Mouse (Mus musculus) forebrain, embryonic 16.5 days (tissue): ENCODE measurements around the gene Irf8. TPM values are rescaled to one million over a fixed set of nuclear protein-coding genes. Genes with fewer than 3 reads are reported as not detected.

Experiments
- ATAC-seq: fragments of 200-750 bp; cut with Nextera tagmentation; 2 replicates; pipeline ENCODE4 v1.8.0; 2017; ENCODE audit warnings: mild to moderate bottlenecking, moderate library complexity
- H3K27ac ChIP-seq: fragments of 300-500 bp; sonication (generic); 2 replicates; pipeline ENCODE4 v1.5.1; 2014; ENCODE audit warnings: low read length, control low read depth
- H3K27me3 ChIP-seq: fragments of 300-500 bp; sonication (generic); replicated peaks from 2 replicates; pipeline ENCODE4 v1.6.1; 2014; ENCODE audit warnings: low read length; ENCODE audit not compliant: control insufficient read depth, insufficient read depth
- H3K36me3 ChIP-seq: fragments of 300-500 bp; sonication (generic); 2 replicates; pipeline ENCODE4 v1.6.1; 2014; ENCODE audit not compliant: control insufficient read depth, insufficient read depth
- H3K4me1 ChIP-seq: fragments of 300-500 bp; sonication (generic); replicated peaks from 2 replicates; pipeline ENCODE4 v1.6.1; 2014; ENCODE audit warnings: low read length; ENCODE audit not compliant: control insufficient read depth, insufficient read depth
- H3K4me2 ChIP-seq: fragments of 300-500 bp; sonication (generic); 2 replicates; pipeline ENCODE4 v1.6.1; 2014; ENCODE audit warnings: mild to moderate bottlenecking, low read length, control low read depth
- H3K4me3 ChIP-seq: fragments of 300-500 bp; sonication (generic); replicated peaks from 2 replicates; pipeline ENCODE4 v1.5.1; 2014; ENCODE audit warnings: mild to moderate bottlenecking, low read length, control low read depth
- H3K9ac ChIP-seq: fragments of 300-500 bp; sonication (generic); replicated peaks from 2 replicates; pipeline ENCODE4 v1.6.1; 2014; ENCODE audit warnings: low read depth, low read length, control low read depth
- H3K9me3 ChIP-seq: fragments of 300-500 bp; sonication (generic); 2 replicates; pipeline ENCODE4 v1.6.1; 2016; ENCODE audit warnings: low read length; ENCODE audit not compliant: control insufficient read depth
- WGBS: fragments of 180-500 bp; shearing (Covaris S2); extraction: QIAGEN DNeasy Blood & Tissue Kit; methylation state at CpG from one replicate; pipeline ENCODE4 v1.1.7; 2014; 5-methylcytosine and 5-hydroxymethylcytosine counted together
- polyA plus RNA-seq: library from polyadenylated mRNA; unstranded; fragments of >200 nt; fragmentation: Nextera tagmentation; extraction: Ambion mirVana; gene quantifications from 2 replicates; pipeline ENCODE4 v1.2.1, GENCODE M21; 2015

Gene Irf8
- polyA plus RNA-seq, 1 experiment from 2014 or later, result 4.2 TPM

- no peak for ATAC-seq
- peaks cover 8% of the 10 kb centered on the region for H3K4me1 ChIP-seq
- H3K4me2 ChIP-seq, result no peak overlapping the region
- H3K4me3 ChIP-seq, result no peak overlapping the region
- H3K27ac ChIP-seq, result no peak overlapping the region
- no peaks in the 10 kb centered on the region for H3K27me3 ChIP-seq
- 90% methylated on average over 7 of the region's 7 CpGs for WGBS
- no peaks in the 10 kb centered on the region for H3K36me3 ChIP-seq
- H3K9ac ChIP-seq, result no peak overlapping the region
- no peaks in the 10 kb centered on the region for H3K9me3 ChIP-seq
Observed at GRCm38 (mm10) chr8:120698426-120698825, 37.7 kb upstream of the Irf8 start.

GRCm38 (mm10) chr8:120699079-120699478, 37.1 kb upstream of the Irf8 start:
- no peak for ATAC-seq
- Histone ChIP-seq H3K9me3 (no peaks in the 10 kb centered on the region), H3K4me1 (peaks cover 8% of the 10 kb centered on the region), H3K27me3 (no peaks in the 10 kb centered on the region), H3K36me3 (no peaks in the 10 kb centered on the region), H3K4me3 (no peak overlapping the region), H3K4me2 (no peak overlapping the region), H3K9ac (no peak overlapping the region), H3K27ac (no peak overlapping the region)
- WGBS, result 78% methylated on average over 6 of the region's 6 CpGs

- H3K36me3 ChIP-seq, result no peaks in the 10 kb centered on the region
- no peak overlapping the region for H3K4me3 ChIP-seq
- no peaks in the 10 kb centered on the region for H3K27me3 ChIP-seq
- 77% methylated on average over 2 of the region's 2 CpGs for WGBS
- H3K27ac ChIP-seq, result no peak overlapping the region
- no peak overlapping the region for H3K4me2 ChIP-seq
- ATAC-seq, result no peak
- peaks cover 8% of the 10 kb centered on the region for H3K4me1 ChIP-seq
- no peak overlapping the region for H3K9ac ChIP-seq
- H3K9me3 ChIP-seq, result no peaks in the 10 kb centered on the region
Observed at GRCm38 (mm10) chr8:120699565-120699964, 36.6 kb upstream of the Irf8 start.

GRCm38 (mm10) chr8:120700053-120700452, 36.1 kb upstream of the Irf8 start:
- Histone ChIP-seq H3K4me3 (no peak overlapping the region), H3K9me3 (no peaks in the 10 kb centered on the region), H3K36me3 (no peaks in the 10 kb centered on the region), H3K4me1 (peaks cover 8% of the 10 kb centered on the region), H3K27ac (no peak overlapping the region), H3K9ac (no peak overlapping the region), H3K27me3 (no peaks in the 10 kb centered on the region), H3K4me2 (no peak overlapping the region)
- WGBS, result 89% methylated on average over 4 of the region's 4 CpGs
- ATAC-seq, result no peak

- H3K9ac ChIP-seq, result no peak overlapping the region
- no peak overlapping the region for H3K4me3 ChIP-seq
- H3K27ac ChIP-seq, result no peak overlapping the region
- H3K4me1 ChIP-seq, result no peaks in the 10 kb centered on the region
- WGBS, result 72% methylated on average over 19 of the region's 19 CpGs
- no peaks in the 10 kb centered on the region for H3K27me3 ChIP-seq
- H3K9me3 ChIP-seq, result no peaks in the 10 kb centered on the region
- ATAC-seq, result no peak
- no peaks in the 10 kb centered on the region for H3K36me3 ChIP-seq
- no peak overlapping the region for H3K4me2 ChIP-seq
Observed at GRCm38 (mm10) chr8:120701758-120702465, 34.2 kb upstream of the Irf8 start.

- no peaks in the 10 kb centered on the region for H3K4me1 ChIP-seq
- no peak overlapping the region for H3K4me3 ChIP-seq
- 77% methylated on average over 9 of the region's 9 CpGs for WGBS
- no peak overlapping the region for H3K4me2 ChIP-seq
- no peak overlapping the region for H3K27ac ChIP-seq
- no peaks in the 10 kb centered on the region for H3K9me3 ChIP-seq
- H3K9ac ChIP-seq, result no peak overlapping the region
- no peaks in the 10 kb centered on the region for H3K36me3 ChIP-seq
- no peaks in the 10 kb centered on the region for H3K27me3 ChIP-seq
- ATAC-seq, result no peak
Observed at GRCm38 (mm10) chr8:120704203-120704602, 32.0 kb upstream of the Irf8 start.

- WGBS, result 86% methylated on average over 15 of the region's 15 CpGs
- Histone ChIP-seq H3K27ac (no peak overlapping the region), H3K36me3 (no peaks in the 10 kb centered on the region), H3K9ac (no peak overlapping the region), H3K27me3 (no peaks in the 10 kb centered on the region), H3K9me3 (no peaks in the 10 kb centered on the region), H3K4me3 (no peak overlapping the region), H3K4me2 (no peak overlapping the region), H3K4me1 (no peaks in the 10 kb centered on the region)
- ATAC-seq, result no peak
Observed at GRCm38 (mm10) chr8:120705163-120705562, 31.0 kb upstream of the Irf8 start.

GRCm38 (mm10) chr8:120706193-120706592, 30.0 kb upstream of the Irf8 start:
- Histone ChIP-seq H3K9me3 (no peaks in the 10 kb centered on the region), H3K4me1 (no peaks in the 10 kb centered on the region), H3K36me3 (no peaks in the 10 kb centered on the region), H3K27ac (no peak overlapping the region), H3K4me3 (no peak overlapping the region), H3K4me2 (no peak overlapping the region), H3K27me3 (no peaks in the 10 kb centered on the region), H3K9ac (no peak overlapping the region)
- 75% methylated on average over 3 of the region's 3 CpGs for WGBS
- no peak for ATAC-seq

GRCm38 (mm10) chr8:120709176-120709575, 27.0 kb upstream of the Irf8 start:
- H3K9ac ChIP-seq, result no peak overlapping the region
- no peaks in the 10 kb centered on the region for H3K9me3 ChIP-seq
- H3K4me2 ChIP-seq, result no peak overlapping the region
- H3K36me3 ChIP-seq, result no peaks in the 10 kb centered on the region
- WGBS, result 92% methylated on average over 10 of the region's 10 CpGs
- no peak overlapping the region for H3K4me3 ChIP-seq
- ATAC-seq, result no peak
- H3K4me1 ChIP-seq, result no peaks in the 10 kb centered on the region
- no peak overlapping the region for H3K27ac ChIP-seq
- H3K27me3 ChIP-seq, result no peaks in the 10 kb centered on the region

- ATAC-seq, result no peak
- Histone ChIP-seq H3K27me3 (no peaks in the 10 kb centered on the region), H3K4me1 (no peaks in the 10 kb centered on the region), H3K9ac (no peak overlapping the region), H3K36me3 (no peaks in the 10 kb centered on the region), H3K4me2 (no peak overlapping the region), H3K9me3 (no peaks in the 10 kb centered on the region), H3K4me3 (no peak overlapping the region), H3K27ac (no peak overlapping the region)
- WGBS, result 76% methylated on average over 6 of the region's 6 CpGs
Observed at GRCm38 (mm10) chr8:120715200-120715599, 21.0 kb upstream of the Irf8 start.
